Mouse (Mus musculus): ENCODE data around the gene Rhou.

The Rhou gene

GRCm38 (mm10) chr8:123672648-123673047 is 18.9 kb downstream of the Rhou start:
- TF ChIP-seq GATA4 (IDR thresholded peaks at IDR 0.05; ENCODE audit: insufficient replicate concordance, low read length), result no peak

GRCm38 (mm10) chr8:123675611-123676010 is 21.9 kb downstream of the Rhou start:
- no peak for TF ChIP-seq GATA4 (IDR thresholded peaks at IDR 0.05; ENCODE audit: insufficient replicate concordance, low read length)

GRCm38 (mm10) chr8:123678390-123678789 is 24.7 kb downstream of the Rhou start:
- TF ChIP-seq GATA4 (IDR thresholded peaks at IDR 0.05; ENCODE audit: insufficient replicate concordance, low read length), result no peak

- TF ChIP-seq GATA4 (IDR thresholded peaks at IDR 0.05; ENCODE audit: insufficient replicate concordance, low read length), result no peak
Observed at GRCm38 (mm10) chr8:123682073-123682761, 28.5 kb downstream of the Rhou start.

- TF ChIP-seq GATA4 (IDR thresholded peaks at IDR 0.05; ENCODE audit: insufficient replicate concordance, low read length), result no peak
Observed at GRCm38 (mm10) chr8:123683321-123683720, 29.6 kb downstream of the Rhou start.

GRCm38 (mm10) chr8:123684806-123685205 is 31.1 kb downstream of the Rhou start:
- no peak for TF ChIP-seq GATA4 (IDR thresholded peaks at IDR 0.05; ENCODE audit: insufficient replicate concordance, low read length)

GRCm38 (mm10) chr8:123685477-123685876 is 31.7 kb downstream of the Rhou start:
- TF ChIP-seq GATA4 (IDR thresholded peaks at IDR 0.05; ENCODE audit: insufficient replicate concordance, low read length), result no peak

- no peak for TF ChIP-seq GATA4 (IDR thresholded peaks at IDR 0.05; ENCODE audit: insufficient replicate concordance, low read length)
Observed at GRCm38 (mm10) chr8:123687826-123688225, 34.1 kb downstream of the Rhou start.

- TF ChIP-seq GATA4 (IDR thresholded peaks at IDR 0.05; ENCODE audit: insufficient replicate concordance, low read length), result no peak
Observed at GRCm38 (mm10) chr8:123692165-123692962, 38.6 kb downstream of the Rhou start.

GRCm38 (mm10) chr8:123696167-123696566 is 42.4 kb downstream of the Rhou start:
- no peak for TF ChIP-seq GATA4 (IDR thresholded peaks at IDR 0.05; ENCODE audit: insufficient replicate concordance, low read length)

- no peak for TF ChIP-seq GATA4 (IDR thresholded peaks at IDR 0.05; ENCODE audit: insufficient replicate concordance, low read length)
Observed at GRCm38 (mm10) chr8:123697329-123697728, 43.6 kb downstream of the Rhou start.

- no peak for TF ChIP-seq GATA4 (IDR thresholded peaks at IDR 0.05; ENCODE audit: insufficient replicate concordance, low read length)
Observed at GRCm38 (mm10) chr8:123700399-123701070, 46.8 kb downstream of the Rhou start.

GRCm38 (mm10) chr8:123701952-123702587 is 48.3 kb downstream of the Rhou start:
- peak; percentile 51; the same call in 1 of the 2 replicates for TF ChIP-seq GATA4 (IDR thresholded peaks at IDR 0.05; ENCODE audit: insufficient replicate concordance, low read length)

GRCm38 (mm10) chr8:123705376-123705775 is 51.6 kb downstream of the Rhou start:
- no peak for TF ChIP-seq GATA4 (IDR thresholded peaks at IDR 0.05; ENCODE audit: insufficient replicate concordance, low read length)

- TF ChIP-seq GATA4 (IDR thresholded peaks at IDR 0.05; ENCODE audit: insufficient replicate concordance, low read length), result no peak
Observed at GRCm38 (mm10) chr8:123707137-123707536, 53.4 kb downstream of the Rhou start.
